ENCODE assay signal across 17 mouse cellular contexts in the genomic region with DNA sequence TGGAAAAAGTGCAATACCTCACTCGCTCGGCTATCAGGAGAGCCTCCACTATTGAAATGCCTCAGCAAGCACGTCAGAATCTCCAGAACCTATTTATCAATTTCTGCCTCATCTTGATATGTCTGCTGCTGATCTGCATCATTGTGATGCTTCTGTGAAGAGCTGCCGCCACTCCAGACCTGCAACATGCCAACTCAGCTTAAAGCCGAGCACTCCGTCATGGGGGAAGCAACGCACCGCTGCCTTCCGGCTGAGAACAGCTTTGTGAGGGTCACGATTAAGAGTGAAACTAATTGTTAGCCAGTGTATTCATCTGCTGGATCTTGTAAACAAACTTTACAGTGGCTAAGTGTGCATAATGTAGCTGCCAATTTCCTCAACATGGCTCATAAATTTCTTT. TPM values are rescaled to one million over a fixed set of nuclear protein-coding genes. Genes with fewer than 3 reads are reported as not detected.
DNase-seq lines count a peak whose midpoint lies in the region; ATAC-seq and TF ChIP-seq lines count a peak whose summit lies in the region.
"Had no signal": no experiment of that assay in that cellular context is flagged by ENCODE, and none has a peak within 500 bp of the region (broad histone marks: within the 10 kb centered on the region; RNA-seq: fewer than 3 reads in every experiment).

No protein-coding gene starts in this region.

- H3K27me3 ChIP-seq in heart, adult 2 months (ENCODE audit: control insufficient read depth, insufficient read depth, low read length): no peaks in the 10 kb centered on the region
- no peaks in the 10 kb centered on the region for H3K27me3 ChIP-seq in lung, embryonic 14.5 days (ENCODE audit: insufficient read depth, low read length)
- H3K27me3 ChIP-seq in heart, embryonic 16.5 days (ENCODE audit: control insufficient read depth, insufficient read depth, low read length): no peaks in the 10 kb centered on the region
- H3K27me3 ChIP-seq in hindbrain, embryonic 14.5 days (ENCODE audit: control insufficient read depth, insufficient read depth, low read length): no peaks in the 10 kb centered on the region
- H3K27me3 ChIP-seq: neural tube, embryonic 12.5 days had no signal

- H3K4me1 ChIP-seq in heart, adult 2 months (ENCODE audit: control insufficient read depth, insufficient read depth, low read length): peaks cover 7% of the 10 kb centered on the region
- peaks cover 8% of the 10 kb centered on the region for H3K4me1 ChIP-seq in lung, embryonic 14.5 days (ENCODE audit: insufficient read depth)
- peaks cover 7% of the 10 kb centered on the region; the same call in 1 of the 2 replicates for H3K4me1 ChIP-seq in heart, embryonic 16.5 days (ENCODE audit: control insufficient read depth, insufficient read depth, low read length)
- H3K4me1 ChIP-seq in hindbrain, embryonic 14.5 days (replicated peaks; ENCODE audit: control insufficient read depth, insufficient read depth, low read length): no peaks in the 10 kb centered on the region
- H3K4me1 ChIP-seq: hindbrain, embryonic 10.5 days; midbrain, embryonic 10.5 days; neural tube, embryonic 12.5 days had no signal

- 21% methylated on average over 10 of the region's 10 CpGs for WGBS in heart, adult 2 months
- 37% methylated on average over 10 of the region's 10 CpGs for WGBS in lung, embryonic 14.5 days
- 44% methylated on average over 10 of the region's 10 CpGs for WGBS in heart, embryonic 16.5 days
- 56% methylated on average over 10 of the region's 10 CpGs for WGBS in hindbrain, embryonic 14.5 days

- ATAC-seq in lung, embryonic 14.5 days (ENCODE audit: insufficient read depth): 0 out of 2 replicates have a peak, but pooled peaks have one; percentile 25
- no peak for ATAC-seq in heart, embryonic 16.5 days (replicated peaks; ENCODE audit: extremely low read depth, insufficient read depth, low FRiP score)
- no peak for ATAC-seq in hindbrain, embryonic 14.5 days (ENCODE audit: low FRiP score)

- peaks cover 2% of the 10 kb centered on the region; the same call in 1 of the 2 replicates for H3K79me2 ChIP-seq in heart, adult 2 months (replicated peaks; ENCODE audit: control insufficient read depth, insufficient read depth, low read length)

- H3K27ac ChIP-seq in heart, adult 2 months: peak overlapping the region; percentile 76
- 0 out of 2 replicates have a peak overlapping the region, but pooled peaks have one; percentile 30 for H3K27ac ChIP-seq in lung, embryonic 14.5 days (ENCODE audit: low read depth)
- H3K27ac ChIP-seq in heart, embryonic 16.5 days (ENCODE audit: low read length): peak overlapping the region; percentile 91
- H3K27ac ChIP-seq in hindbrain, embryonic 14.5 days: no peak overlapping the region
- H3K27ac ChIP-seq: hindbrain, embryonic 10.5 days; liver, embryonic 14.5 days; midbrain, embryonic 10.5 days; neural tube, embryonic 12.5 days had no signal

- TF ChIP-seq EP300 in heart, adult 2 months (IDR thresholded peaks at IDR 0.05; ENCODE audit: insufficient read depth, low read depth, low read length): peak; percentile 97

- no peak for TF ChIP-seq CTCF in heart, adult 2 months (IDR thresholded peaks at IDR 0.05)
- TF ChIP-seq CTCF in lung, embryonic 14.5 days (IDR thresholded peaks at IDR 0.05; ENCODE audit: low read depth): no peak

- H3K9me3 ChIP-seq in lung, embryonic 14.5 days (ENCODE audit: low read depth, low read length): no peaks in the 10 kb centered on the region
- H3K9me3 ChIP-seq in heart, embryonic 16.5 days (replicated peaks; ENCODE audit: control insufficient read depth, low read length): no peaks in the 10 kb centered on the region
- H3K9me3 ChIP-seq in hindbrain, embryonic 14.5 days (ENCODE audit: control insufficient read depth, low read length): no peaks in the 10 kb centered on the region
- H3K9me3 ChIP-seq: hindbrain, embryonic 10.5 days; midbrain, embryonic 10.5 days; neural tube, embryonic 12.5 days had no signal

- DNase-seq in heart, adult 2 months: no peak
- no peak for DNase-seq in heart, adult 8-10 months (ENCODE audit: low spot score)
- peak; percentile 59 for DNase-seq in lung, embryonic 14.5 days
- no peak for DNase-seq in lung, postnatal 25 days (ENCODE audit: low spot score)
- DNase-seq in lung, postnatal 4 days: peak; percentile 29 to 32
- DNase-seq in adrenal gland, postnatal 14 days: no peak
- no peak for DNase-seq in hindbrain, embryonic 14.5 days (ENCODE audit: low spot score)
- DNase-seq: B cell, adult 2 months; embryo, embryonic 11 days; left cerebral cortex, postnatal 4 days; right cerebral cortex, adult 18-20 months; thymus, postnatal 36 days had no signal

- intact Hi-C loops in heart, adult 2 months (cut with DNase I): loop anchor here (10.0 kb wide), 1 partner anchor 261 kb away; no protein-coding TSS in a partner anchor

- H3K4me3 ChIP-seq in heart, adult 2 months: peak overlapping the region; percentile 37
- H3K4me3 ChIP-seq in lung, embryonic 14.5 days (ENCODE audit: low read depth, low read length): no peak overlapping the region
- H3K4me3 ChIP-seq in heart, embryonic 16.5 days (ENCODE audit: low read length): peak overlapping the region; percentile 50
- H3K4me3 ChIP-seq in hindbrain, embryonic 14.5 days (replicated peaks; ENCODE audit: low read length): no peak overlapping the region
- H3K4me3 ChIP-seq: hindbrain, embryonic 10.5 days; midbrain, embryonic 10.5 days; neural tube, embryonic 12.5 days had no signal

- peak; percentile 67 for TF ChIP-seq POLR2A in heart, adult 2 months (IDR thresholded peaks at IDR 0.05; ENCODE audit: insufficient read depth, low read depth, low read length)

- H3K4me2 ChIP-seq in lung, embryonic 14.5 days: peak overlapping the region; percentile 29; the same call in 1 of the 2 replicates
- peak overlapping the region; percentile 57 for H3K4me2 ChIP-seq in heart, embryonic 16.5 days (ENCODE audit: low read depth, low read length)
- H3K4me2 ChIP-seq in hindbrain, embryonic 14.5 days (replicated peaks): no peak overlapping the region
- H3K4me2 ChIP-seq: neural tube, embryonic 12.5 days had no signal

- H3K9ac ChIP-seq in heart, adult 2 months (ENCODE audit: low read depth, low read length): peak overlapping the region; percentile 58
- H3K9ac ChIP-seq in lung, embryonic 14.5 days: peak overlapping the region; percentile 3; the same call in 1 of the 2 replicates
- peak overlapping the region; percentile 77 for H3K9ac ChIP-seq in heart, embryonic 16.5 days (ENCODE audit: low read length)
- H3K9ac ChIP-seq in hindbrain, embryonic 14.5 days: no peak overlapping the region
- H3K9ac ChIP-seq: liver, embryonic 14.5 days; neural tube, embryonic 12.5 days had no signal

- H3K36me3 ChIP-seq in heart, adult 2 months (ENCODE audit: control insufficient read depth, insufficient read depth, low read length): peaks cover 50% of the 10 kb centered on the region
- peaks cover 7% of the 10 kb centered on the region; the same call in 1 of the 2 replicates for H3K36me3 ChIP-seq in lung, embryonic 14.5 days (ENCODE audit: insufficient read depth)
- peaks cover 14% of the 10 kb centered on the region; the same call in 1 of the 2 replicates for H3K36me3 ChIP-seq in heart, embryonic 16.5 days (ENCODE audit: control insufficient read depth, insufficient read depth)
- peaks cover 5% of the 10 kb centered on the region; the same call in 1 of the 2 replicates for H3K36me3 ChIP-seq in hindbrain, embryonic 14.5 days (replicated peaks; ENCODE audit: control insufficient read depth, insufficient read depth)

RNA-seq across cellular contexts. Expression of a gene that starts 6.4 kb away (rescaled TPM):
- 1,000 to 10,000 TPM; 5,608 to 7,152 TPM for total RNA-seq in heart, adult 2 months (2021)
- polyA plus RNA-seq in heart, adult 2 months (2012; rRNA removed): 9,883 and 19,352 TPM in 2 replicates
- total RNA-seq in heart, adult 8-10 months (2022): 1,000 to 10,000 TPM; 7,188 to 8,681 (median 7,674) TPM
- 3.3 and 3.6 TPM in 2 replicates for polyA plus RNA-seq in lung, embryonic 14.5 days (2014; fragmentation: Nextera tagmentation; extraction: Ambion mirVana)
- polyA plus RNA-seq in heart, embryonic 16.5 days (2015; fragmentation: Nextera tagmentation; extraction: Ambion mirVana): 1,143 and 1,291 TPM in 2 replicates
- total RNA-seq in adrenal gland, postnatal 14 days (2021): 0.30 TPM in 1 of 2 replicates, not detected in the other
- 0.80 and 1.5 TPM in 2 replicates for polyA plus RNA-seq in hindbrain, embryonic 14.5 days (2014; fragmentation: Nextera tagmentation; extraction: Ambion mirVana)

RNA-seq across cellular contexts. Expression of a gene that starts 35.9 kb away (rescaled TPM):
- 10 to 100 TPM; 16.2 to 16.5 TPM for total RNA-seq in heart, adult 2 months (2021)
- 4.3 and 8.3 TPM in 2 replicates for polyA plus RNA-seq in heart, adult 2 months (2012; rRNA removed)
- total RNA-seq in heart, adult 8-10 months (2022): 10 to 100 TPM; 13.1 to 16.0 (median 14.3) TPM
- polyA plus RNA-seq in lung, embryonic 14.5 days (2014; fragmentation: Nextera tagmentation; extraction: Ambion mirVana): 10.3 and 11.6 TPM in 2 replicates
- polyA plus RNA-seq in heart, embryonic 16.5 days (2015; fragmentation: Nextera tagmentation; extraction: Ambion mirVana): 4.7 and 5.1 TPM in 2 replicates
- total RNA-seq in adrenal gland, postnatal 14 days (2021): 17.3 and 18.0 TPM in 2 replicates
- 6.0 and 7.8 TPM in 2 replicates for polyA plus RNA-seq in hindbrain, embryonic 14.5 days (2014; fragmentation: Nextera tagmentation; extraction: Ambion mirVana)

Comparison
In these comparisons a context has a peak if more than half of its experiments do, and no peak if none do; other contexts are left out.
1. DNase-seq: peak in lung, embryonic 14.5 days (single experiment) and lung, postnatal 4 days (2 of 2); none in heart, adult 2 months (0 of 2), heart, adult 8-10 months (single experiment), lung, postnatal 25 days (single experiment), adrenal gland, postnatal 14 days (single experiment) and hindbrain, embryonic 14.5 days (single experiment).
2. H3K4me3 ChIP-seq: peak in heart, adult 2 months (single experiment) and heart, embryonic 16.5 days (single experiment); none in lung, embryonic 14.5 days (single experiment) and hindbrain, embryonic 14.5 days (single experiment).
3. RNA of a gene that starts 6.4 kb away (polyA plus RNA-seq): 9,883 to 19,352 TPM in heart, adult 2 months and 1,143 to 1,291 TPM in heart, embryonic 16.5 days; 3.3 to 3.6 TPM in lung, embryonic 14.5 days and 0.80 to 1.5 TPM in hindbrain, embryonic 14.5 days; every median in the first group is over 100 times any median in the second.